Mouse (Mus musculus) ovary, postnatal 10 days (tissue): ENCODE results near the gene Asb10.

Experiments used
- DNase-seq: peaks from one replicate; pipeline ENCODE4 v3.0.0; 2022; ENCODE audit warnings: low spot score

Gene Asb10

DNA sequence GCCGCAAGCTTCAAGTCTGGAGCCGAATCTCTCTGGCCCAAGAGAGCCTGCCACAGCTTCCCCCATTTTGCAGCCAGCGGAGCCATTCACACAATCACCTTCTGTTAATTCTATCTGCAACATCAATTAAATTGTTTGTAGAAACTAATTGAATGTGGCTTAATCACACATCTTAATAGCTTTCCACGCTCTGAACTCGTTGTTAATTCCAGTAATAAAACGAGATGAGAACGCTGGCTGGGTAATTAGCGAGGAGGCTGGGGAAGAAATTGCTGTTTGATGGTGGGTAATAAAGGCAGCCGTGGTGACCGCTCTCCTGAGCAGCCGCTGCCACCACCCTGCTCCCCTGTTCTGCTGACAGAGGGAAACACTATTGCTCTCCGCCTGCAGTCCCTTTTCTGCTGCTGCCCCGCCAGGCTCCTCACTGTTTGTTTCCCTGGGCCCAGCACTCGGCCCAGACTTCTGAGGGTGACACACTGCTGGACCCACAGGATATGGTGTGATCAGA, 50.3 kb downstream of the Asb10 start:
- DNase-seq: no peak

DNA sequence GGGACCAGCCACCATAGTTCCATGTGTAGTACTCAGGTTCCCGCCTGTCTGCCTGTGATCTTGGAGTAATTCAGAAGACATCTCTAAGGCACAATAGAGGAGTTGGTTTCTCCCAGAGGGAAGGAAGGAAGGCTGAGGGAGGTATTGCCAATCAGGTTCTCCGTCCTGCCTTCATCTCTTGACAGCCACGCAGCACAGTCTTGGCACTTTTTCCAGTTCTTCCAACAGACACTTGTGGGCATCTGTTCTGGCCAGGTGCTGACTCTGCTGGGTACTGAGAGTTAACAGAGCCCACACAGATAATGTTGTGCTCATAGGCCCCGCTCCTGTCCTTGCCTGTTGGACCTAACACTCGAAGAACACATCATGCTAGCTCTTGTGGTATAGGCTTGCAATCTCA, 54.0 kb downstream of the Asb10 start:
- DNase-seq: no peak

DNA sequence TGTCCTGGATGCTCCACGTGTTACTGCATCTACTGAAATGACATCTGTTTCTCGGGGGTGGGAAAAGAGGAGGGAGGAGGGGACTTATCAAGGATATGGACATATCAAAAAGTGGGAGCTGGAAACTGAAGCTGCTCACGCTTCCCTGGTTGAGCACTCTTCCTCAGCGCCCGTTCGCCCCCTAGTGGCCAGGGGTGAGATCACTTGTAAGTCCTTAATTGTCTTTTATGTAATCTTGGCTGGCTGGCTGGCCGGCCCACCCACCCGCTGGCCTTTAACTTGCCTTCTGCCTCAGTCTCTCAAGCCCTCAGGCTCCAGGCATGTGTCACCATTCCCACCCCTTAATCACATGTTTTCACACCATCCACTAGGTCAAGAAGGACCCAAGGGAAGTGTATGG, 54.7 kb downstream of the Asb10 start:
- DNase-seq: peak; percentile 61

DNA sequence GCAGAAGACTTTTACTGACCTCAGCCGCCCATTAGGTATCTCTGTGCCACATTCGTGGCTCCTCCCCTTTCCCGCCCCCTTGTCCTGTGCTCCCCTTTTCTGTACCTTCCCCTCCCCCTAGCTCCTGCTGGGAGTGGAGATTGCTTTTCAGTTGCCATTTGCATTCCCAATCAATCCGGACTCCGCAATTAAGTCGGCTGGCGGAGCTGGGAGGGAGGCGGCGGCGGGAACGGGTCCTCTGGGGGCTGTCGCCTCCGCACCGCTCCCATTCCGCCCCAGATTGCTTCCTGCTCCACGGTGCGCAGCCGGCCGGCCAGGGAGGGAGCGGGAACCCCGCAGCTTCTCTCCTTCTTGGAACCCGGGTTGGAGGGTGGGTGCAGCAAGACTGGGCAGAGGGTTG, 55.8 kb downstream of the Asb10 start:
- no peak for DNase-seq

DNA sequence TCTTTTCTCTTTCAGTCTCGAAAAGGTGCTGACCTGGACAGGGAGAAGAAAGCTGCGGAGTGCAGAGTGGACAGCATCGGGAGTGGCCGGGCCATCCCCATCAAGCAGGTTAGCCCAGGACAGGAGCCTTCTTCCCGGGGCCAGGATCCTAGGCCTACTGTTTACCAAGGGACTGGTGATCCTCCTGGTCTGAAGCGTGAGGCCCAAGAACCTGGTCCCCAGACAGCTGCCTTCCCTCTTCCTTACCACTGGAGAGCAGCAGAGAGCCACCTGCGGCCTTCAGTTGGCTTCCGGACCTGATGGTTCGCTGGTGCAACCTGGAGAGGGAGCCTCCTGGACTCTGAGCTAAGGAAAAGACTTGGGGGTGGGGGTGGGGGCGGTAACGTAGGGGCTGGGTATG, 57.5 kb downstream of the Asb10 start:
- no peak for DNase-seq
